Mouse (Mus musculus): ENCODE data around the gene Papola. TPM values are rescaled to one million over a fixed set of nuclear protein-coding genes. Genes with fewer than 3 reads are reported as not detected.

Papola gene
- polyA plus RNA-seq, 1 experiment from 2014 or later: 129 TPM

Small RNA genes lying within 50 kb of the gene (microRNA-seq; reads per million reads assigned to microRNA genes)
- gene Gm22120: 0.48 reads per million

Other genes starting within 250 kb of the Papola start
- gene Bdkrb2, start 221.5 kb upstream of the Papola start, polyA plus RNA-seq (2014; fragmentation: Nextera tagmentation; extraction: Ambion mirVana): 0.47 and 0.75 TPM in 2 replicates
- gene Bdkrb1, start 181.6 kb upstream of the Papola start, polyA plus RNA-seq (2014; fragmentation: Nextera tagmentation; extraction: Ambion mirVana): 0.33 TPM in 1 of 2 replicates, not detected in the other
- 28.3 and 30.1 TPM in 2 replicates for gene Gskip, start 99.9 kb upstream of the Papola start, polyA plus RNA-seq (2014; fragmentation: Nextera tagmentation; extraction: Ambion mirVana)
- gene Atg2b, start 99.5 kb upstream of the Papola start, polyA plus RNA-seq (2014; fragmentation: Nextera tagmentation; extraction: Ambion mirVana): 18.2 and 18.4 TPM in 2 replicates
- 1.2 and 1.9 TPM in 2 replicates for gene Ak7, start 78.7 kb upstream of the Papola start, polyA plus RNA-seq (2014; fragmentation: Nextera tagmentation; extraction: Ambion mirVana)
- 30.6 and 35.1 TPM in 2 replicates for gene Vrk1, start 225.5 kb downstream of the Papola start, polyA plus RNA-seq (2014; fragmentation: Nextera tagmentation; extraction: Ambion mirVana)

Measured in hindbrain, embryonic 14.5 days (tissue).